Mouse (Mus musculus): ENCODE data around the gene Gatad2a. TPM values are rescaled to one million over a fixed set of nuclear protein-coding genes. Genes with fewer than 3 reads are reported as not detected.

Gatad2a gene
- total and polyA plus RNA-seq, 3 experiments = 52.2 to 139 (median 99.3) TPM

GRCm38 (mm10) chr8:69923986-69924385 lies 72.2 kb downstream of the Gatad2a start:
- H3K4me3 ChIP-seq (ENCODE audit: low read depth, low read length) = no peak overlapping the region
- H3K36me3 ChIP-seq (replicated peaks) = peaks cover 91% of the 10 kb centered on the region
- DNase-seq (ENCODE audit: low spot score) = no peak
- H3K4me1 ChIP-seq (ENCODE audit: insufficient read depth, low read depth, low read length) = peaks cover 52% of the 10 kb centered on the region
- TF ChIP-seq CTCF (IDR thresholded peaks at IDR 0.05; ENCODE audit: low read depth, low read length) = no peak
- TF ChIP-seq TAL1 (conservative IDR thresholded peaks at IDR 0.05; ENCODE audit: low read depth, low read length) = no peak
- TF ChIP-seq GATA2 (IDR thresholded peaks at IDR 0.05; ENCODE audit: borderline replicate concordance, low read depth, low read length) = no peak
- TF ChIP-seq GATA1 (IDR thresholded peaks at IDR 0.05; ENCODE audit: borderline replicate concordance, low read length) = no peak
- no peak for TF ChIP-seq POLR2AphosphoS5 (IDR thresholded peaks at IDR 0.05; ENCODE audit: insufficient replicate concordance, low read depth, low read length)
- H3K27me3 ChIP-seq (ENCODE audit: insufficient read depth, low read length) = no peaks in the 10 kb centered on the region
- no peaks in the 10 kb centered on the region for H3K9me3 ChIP-seq (replicated peaks)
- no peak for ATAC-seq (ENCODE audit: extremely low read depth, insufficient number of reproducible peaks, low FRiP score, poor library complexity, severe bottlenecking)

DNA sequence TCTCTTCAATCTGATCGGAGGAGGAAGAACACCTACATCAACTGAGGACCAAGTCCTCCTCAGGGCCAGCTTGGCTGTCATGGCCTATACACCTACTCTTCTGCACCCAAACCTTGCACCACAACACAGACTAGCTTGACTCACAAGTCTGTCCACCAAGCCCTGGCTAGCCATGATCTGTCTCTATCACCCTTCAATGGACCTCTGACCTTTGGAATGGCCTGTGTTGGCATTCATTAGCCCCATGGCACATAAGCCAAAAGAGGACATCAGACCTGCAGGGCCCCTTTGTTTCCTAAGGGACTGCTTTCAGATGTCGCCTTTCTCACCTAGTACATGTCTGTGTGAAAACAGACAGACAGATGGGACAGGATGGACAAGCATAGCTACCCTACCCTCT lies 75.0 kb downstream of the Gatad2a start:
- Histone ChIP-seq H3K9me3 (replicated peaks) (no peaks in the 10 kb centered on the region), H3K4me3 (ENCODE audit: low read depth, low read length) (peak overlapping the region; percentile 1; the same call in 1 of the 2 replicates), H3K27me3 (ENCODE audit: insufficient read depth, low read length) (no peaks in the 10 kb centered on the region), H3K4me1 (ENCODE audit: insufficient read depth, low read depth, low read length) (peaks cover 56% of the 10 kb centered on the region), H3K36me3 (replicated peaks) (peaks cover 91% of the 10 kb centered on the region)
- no peak for TF ChIP-seq GATA1 (IDR thresholded peaks at IDR 0.05; ENCODE audit: borderline replicate concordance, low read length)
- no peak for TF ChIP-seq CTCF (IDR thresholded peaks at IDR 0.05; ENCODE audit: low read depth, low read length)
- no peak for DNase-seq (ENCODE audit: low spot score)
- ATAC-seq (ENCODE audit: extremely low read depth, insufficient number of reproducible peaks, low FRiP score, poor library complexity, severe bottlenecking) = no peak

DNA sequence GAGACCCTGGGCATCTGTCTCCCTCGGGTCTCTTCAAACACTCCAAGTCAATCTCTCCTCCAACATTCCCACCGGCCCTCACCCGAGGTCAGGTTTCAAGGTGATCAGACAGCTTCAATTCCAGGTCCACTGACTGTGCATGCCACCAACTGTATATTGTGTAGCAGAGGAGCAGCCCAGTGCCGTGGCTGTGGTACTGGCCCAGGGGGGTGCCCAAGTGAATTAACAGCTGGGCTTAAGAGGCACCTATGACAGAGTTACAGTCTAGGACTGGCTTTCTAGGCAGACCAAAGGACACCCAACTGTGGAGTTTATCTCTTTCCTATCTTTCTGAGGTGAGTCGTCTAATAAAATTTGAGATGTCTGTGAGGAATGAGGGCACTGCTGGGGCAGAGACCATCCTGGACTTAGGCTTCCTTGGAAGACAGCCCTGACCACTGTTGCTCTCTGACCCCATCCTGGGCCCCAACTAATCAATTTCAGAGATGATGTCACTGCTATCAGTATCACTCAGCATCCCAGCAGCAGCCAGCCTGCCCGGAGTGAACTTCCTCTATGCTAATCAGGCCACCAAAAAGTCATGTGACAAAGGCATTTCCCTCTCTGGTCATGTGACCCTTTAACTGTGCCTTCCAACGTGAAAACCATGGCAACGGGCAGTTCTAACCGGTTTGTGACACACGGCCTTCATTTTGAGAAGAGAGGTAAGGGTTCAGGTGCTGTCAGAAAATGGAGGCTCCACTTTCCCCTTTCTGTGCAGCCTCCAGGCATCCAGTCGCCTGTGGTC lies 76.1 kb downstream of the Gatad2a start:
- no peaks in the 10 kb centered on the region for H3K9me3 ChIP-seq (replicated peaks)
- ATAC-seq (ENCODE audit: extremely low read depth, insufficient number of reproducible peaks, low FRiP score, poor library complexity, severe bottlenecking) (peak; percentile 74), DNase-seq (ENCODE audit: low spot score) (peak; percentile 83)
- H3K4me1 ChIP-seq (ENCODE audit: insufficient read depth, low read depth, low read length) = peaks cover 56% of the 10 kb centered on the region
- TF ChIP-seq CTCF (IDR thresholded peaks at IDR 0.05; ENCODE audit: low read depth, low read length) (no peak), TAL1 (conservative IDR thresholded peaks at IDR 0.05; ENCODE audit: low read depth, low read length) (no peak), GATA2 (IDR thresholded peaks at IDR 0.05; ENCODE audit: borderline replicate concordance, low read depth, low read length) (no peak), GATA1 (IDR thresholded peaks at IDR 0.05; ENCODE audit: borderline replicate concordance, low read length) (no peak), POLR2AphosphoS5 (IDR thresholded peaks at IDR 0.05; ENCODE audit: insufficient replicate concordance, low read depth, low read length) (no peak)
- H3K36me3 ChIP-seq (replicated peaks) = peaks cover 91% of the 10 kb centered on the region
- H3K27me3 ChIP-seq (ENCODE audit: insufficient read depth, low read length) = no peaks in the 10 kb centered on the region
- peak overlapping the region; percentile 4; the same call in 1 of the 2 replicates for H3K4me3 ChIP-seq (ENCODE audit: low read depth, low read length)

GRCm38 (mm10) chr8:69919010-69919409 lies 77.2 kb downstream of the Gatad2a start:
- Histone ChIP-seq H3K4me1 (ENCODE audit: insufficient read depth, low read depth, low read length) (peaks cover 55% of the 10 kb centered on the region), H3K27me3 (ENCODE audit: insufficient read depth, low read length) (no peaks in the 10 kb centered on the region), H3K4me3 (ENCODE audit: low read depth, low read length) (no peak overlapping the region), H3K9me3 (replicated peaks) (no peaks in the 10 kb centered on the region), H3K36me3 (replicated peaks) (peaks cover 95% of the 10 kb centered on the region)
- DNase-seq (ENCODE audit: low spot score) = peak; percentile 65
- ATAC-seq (ENCODE audit: extremely low read depth, insufficient number of reproducible peaks, low FRiP score, poor library complexity, severe bottlenecking) = peak; percentile 51
- TF ChIP-seq GATA1 (IDR thresholded peaks at IDR 0.05; ENCODE audit: borderline replicate concordance, low read length) = no peak
- peak; percentile 85 for TF ChIP-seq CTCF (IDR thresholded peaks at IDR 0.05; ENCODE audit: low read depth, low read length)
- TF ChIP-seq GATA2 (IDR thresholded peaks at IDR 0.05; ENCODE audit: borderline replicate concordance, low read depth, low read length) = no peak
- no peak for TF ChIP-seq POLR2AphosphoS5 (IDR thresholded peaks at IDR 0.05; ENCODE audit: insufficient replicate concordance, low read depth, low read length)
- no peak for TF ChIP-seq TAL1 (conservative IDR thresholded peaks at IDR 0.05; ENCODE audit: low read depth, low read length)

DNA sequence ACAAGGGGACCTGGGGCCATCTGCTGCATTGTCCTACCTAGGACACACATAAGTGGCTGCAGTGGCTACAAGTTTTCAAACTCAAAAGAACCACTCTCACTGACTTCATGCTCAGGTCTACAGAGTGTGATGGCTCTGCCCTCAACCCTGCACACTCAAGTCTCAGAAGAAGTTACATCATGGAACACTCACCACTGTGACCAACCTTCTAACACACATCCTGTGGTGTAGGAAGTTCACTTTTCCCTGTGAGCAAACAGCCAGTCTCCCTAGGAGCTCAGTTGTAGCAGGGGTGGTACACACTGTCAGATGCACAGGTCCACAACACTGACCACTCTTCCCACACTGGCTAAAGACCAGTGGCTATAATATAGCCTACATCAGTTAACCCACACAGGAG lies 77.7 kb downstream of the Gatad2a start:
- no peak for ATAC-seq (ENCODE audit: extremely low read depth, insufficient number of reproducible peaks, low FRiP score, poor library complexity, severe bottlenecking)
- no peak for TF ChIP-seq CTCF (IDR thresholded peaks at IDR 0.05; ENCODE audit: low read depth, low read length)
- no peak for TF ChIP-seq GATA2 (IDR thresholded peaks at IDR 0.05; ENCODE audit: borderline replicate concordance, low read depth, low read length)
- no peak for TF ChIP-seq GATA1 (IDR thresholded peaks at IDR 0.05; ENCODE audit: borderline replicate concordance, low read length)
- no peak for TF ChIP-seq POLR2AphosphoS5 (IDR thresholded peaks at IDR 0.05; ENCODE audit: insufficient replicate concordance, low read depth, low read length)
- TF ChIP-seq TAL1 (conservative IDR thresholded peaks at IDR 0.05; ENCODE audit: low read depth, low read length) = no peak
- Histone ChIP-seq H3K4me1 (ENCODE audit: insufficient read depth, low read depth, low read length) (peaks cover 50% of the 10 kb centered on the region), H3K9me3 (replicated peaks) (no peaks in the 10 kb centered on the region), H3K36me3 (replicated peaks) (peaks cover 95% of the 10 kb centered on the region), H3K27me3 (ENCODE audit: insufficient read depth, low read length) (no peaks in the 10 kb centered on the region), H3K4me3 (ENCODE audit: low read depth, low read length) (no peak overlapping the region)
- DNase-seq (ENCODE audit: low spot score) = no peak

- H3K9me3 ChIP-seq (replicated peaks) = no peaks in the 10 kb centered on the region
- no peak for DNase-seq (ENCODE audit: low spot score)
- no peaks in the 10 kb centered on the region for H3K27me3 ChIP-seq (ENCODE audit: insufficient read depth, low read length)
- peaks cover 25% of the 10 kb centered on the region for H3K4me1 ChIP-seq (ENCODE audit: insufficient read depth, low read depth, low read length)
- peaks cover 95% of the 10 kb centered on the region for H3K36me3 ChIP-seq (replicated peaks)
- no peak for TF ChIP-seq POLR2AphosphoS5 (IDR thresholded peaks at IDR 0.05; ENCODE audit: insufficient replicate concordance, low read depth, low read length)
- no peak for TF ChIP-seq GATA2 (IDR thresholded peaks at IDR 0.05; ENCODE audit: borderline replicate concordance, low read depth, low read length)
- no peak for TF ChIP-seq TAL1 (conservative IDR thresholded peaks at IDR 0.05; ENCODE audit: low read depth, low read length)
- no peak for TF ChIP-seq CTCF (IDR thresholded peaks at IDR 0.05; ENCODE audit: low read depth, low read length)
- TF ChIP-seq GATA1 (IDR thresholded peaks at IDR 0.05; ENCODE audit: borderline replicate concordance, low read length) = no peak
- no peak for ATAC-seq (ENCODE audit: extremely low read depth, insufficient number of reproducible peaks, low FRiP score, poor library complexity, severe bottlenecking)
- H3K4me3 ChIP-seq (ENCODE audit: low read depth, low read length) = no peak overlapping the region
These were observed 80.4 kb downstream of the Gatad2a start for GRCm38 (mm10) chr8:69915748-69916147.
